12 mouse cellular contexts compared by ENCODE assay signal in the genomic region with DNA sequence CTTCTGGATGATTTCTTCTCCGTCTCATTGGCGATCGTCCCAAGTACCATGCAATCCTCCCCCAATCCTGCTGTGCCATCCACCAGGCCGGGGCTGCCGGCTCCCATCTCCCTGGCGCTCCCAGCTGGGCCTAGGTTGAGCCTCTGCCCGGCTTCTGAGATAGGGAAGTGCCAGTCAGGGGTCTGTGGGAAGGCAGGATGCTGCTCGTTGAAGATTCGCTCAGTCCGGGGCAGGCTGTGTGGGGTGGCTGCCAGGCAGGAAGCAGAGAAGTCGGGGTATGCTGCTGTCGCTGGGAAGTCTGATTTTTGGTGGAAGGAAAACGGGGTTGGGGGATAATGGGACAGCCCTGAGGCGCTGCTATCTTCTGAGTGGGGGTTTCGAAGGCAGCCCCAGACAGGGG. TPM values are rescaled to one million over a fixed set of nuclear protein-coding genes. Genes with fewer than 3 reads are reported as not detected.
DNase-seq lines count a peak whose midpoint lies in the region; ATAC-seq and TF ChIP-seq lines count a peak whose summit lies in the region.
"Had no signal": no experiment of that assay in that cellular context is flagged by ENCODE, and none has a peak within 500 bp of the region (broad histone marks: within the 10 kb centered on the region; RNA-seq: fewer than 3 reads in every experiment).

No protein-coding gene starts in this region.

- peak overlapping the region; percentile 57 for H3K4me2 ChIP-seq in lung, embryonic 14.5 days
- H3K4me2 ChIP-seq in heart, embryonic 11.5 days, result peak overlapping the region; percentile 52
- 0 out of 2 replicates have a peak overlapping the region, but pooled peaks have one; percentile 17 for H3K4me2 ChIP-seq in intestine, postnatal 0 days (replicated peaks; ENCODE audit: low read depth)
- H3K4me2 ChIP-seq: forebrain, embryonic 12.5 days had no signal

- no peak for TF ChIP-seq CTCF in lung, embryonic 14.5 days (IDR thresholded peaks at IDR 0.05; ENCODE audit: low read depth)
- TF ChIP-seq CTCF in intestine, postnatal 0 days (IDR thresholded peaks at IDR 0.05; ENCODE audit: low read depth), result no peak

- WGBS in lung, embryonic 14.5 days, result 18% methylated on average over 15 of the region's 15 CpGs
- WGBS in heart, embryonic 11.5 days (ENCODE audit: insufficient replicate concordance), result 30% methylated on average over 15 of the region's 15 CpGs
- 45% methylated on average over 15 of the region's 15 CpGs for WGBS in intestine, postnatal 0 days

- peak overlapping the region; percentile 25 for H3K4me3 ChIP-seq in lung, embryonic 14.5 days (ENCODE audit: low read depth, low read length)
- H3K4me3 ChIP-seq in heart, embryonic 11.5 days (ENCODE audit: low read depth, low read length), result peak overlapping the region; percentile 26
- no peak overlapping the region for H3K4me3 ChIP-seq in intestine, postnatal 0 days (ENCODE audit: low read depth, low read length)
- H3K4me3 ChIP-seq: forebrain, embryonic 12.5 days had no signal

- 0 out of 2 replicates have a peak, but pooled peaks cover 5% of the 10 kb centered on the region for H3K27me3 ChIP-seq in lung, embryonic 14.5 days (ENCODE audit: insufficient read depth, low read length)
- peaks cover 9% of the 10 kb centered on the region; the same call in 1 of the 2 replicates for H3K27me3 ChIP-seq in heart, embryonic 11.5 days (ENCODE audit: control insufficient read depth, insufficient read depth, low read length)
- H3K27me3 ChIP-seq in intestine, postnatal 0 days (replicated peaks; ENCODE audit: control insufficient read depth, insufficient read depth, low read length), result peaks cover 21% of the 10 kb centered on the region

- peak overlapping the region; percentile 40 for H3K9ac ChIP-seq in lung, embryonic 14.5 days
- H3K9ac ChIP-seq in heart, embryonic 11.5 days (ENCODE audit: low read depth, low read length), result peak overlapping the region; percentile 63
- no peak overlapping the region for H3K9ac ChIP-seq in intestine, postnatal 0 days (ENCODE audit: low read depth, low read length)
- H3K9ac ChIP-seq: forebrain, embryonic 12.5 days had no signal

- no peaks in the 10 kb centered on the region for H3K36me3 ChIP-seq in lung, embryonic 14.5 days (ENCODE audit: insufficient read depth)
- H3K36me3 ChIP-seq in heart, embryonic 11.5 days (ENCODE audit: control insufficient read depth, insufficient read depth, low read length), result no peaks in the 10 kb centered on the region
- H3K36me3 ChIP-seq in intestine, postnatal 0 days (ENCODE audit: control insufficient read depth, insufficient read depth), result no peaks in the 10 kb centered on the region
- H3K36me3 ChIP-seq: forebrain, embryonic 12.5 days had no signal

- peak; percentile 61 for DNase-seq in lung, embryonic 14.5 days
- DNase-seq in lung, postnatal 25 days (ENCODE audit: low spot score), result no peak
- peak; percentile 72 for DNase-seq in lung, postnatal 10 days
- no peak for DNase-seq in adrenal gland, adult 8-10 months
- DNase-seq in left cerebral cortex, adult 11 months (ENCODE audit: low spot score), result no peak
- DNase-seq: adrenal gland, postnatal 25 days; cerebellum, adult 9-11 months; layer of hippocampus, postnatal 36 days had no signal

- peaks cover 29% of the 10 kb centered on the region for H3K4me1 ChIP-seq in lung, embryonic 14.5 days (ENCODE audit: insufficient read depth)
- H3K4me1 ChIP-seq in heart, embryonic 11.5 days (ENCODE audit: control insufficient read depth, insufficient read depth, low read length), result peaks cover 20% of the 10 kb centered on the region
- H3K4me1 ChIP-seq in intestine, postnatal 0 days (replicated peaks; ENCODE audit: control insufficient read depth, insufficient read depth, low read length), result 0 out of 2 replicates have a peak, but pooled peaks cover 4% of the 10 kb centered on the region

- peak overlapping the region; percentile 36; the same call in 1 of the 2 replicates for H3K27ac ChIP-seq in lung, embryonic 14.5 days (ENCODE audit: low read depth)
- H3K27ac ChIP-seq in heart, embryonic 11.5 days (ENCODE audit: low read depth, low read length), result peak overlapping the region; percentile 50
- no peak overlapping the region for H3K27ac ChIP-seq in intestine, postnatal 0 days (ENCODE audit: low read depth, low read length)
- H3K27ac ChIP-seq: forebrain, embryonic 12.5 days had no signal

- H3K9me3 ChIP-seq in lung, embryonic 14.5 days (ENCODE audit: low read depth, low read length), result no peaks in the 10 kb centered on the region
- H3K9me3 ChIP-seq in heart, embryonic 11.5 days (replicated peaks; ENCODE audit: control insufficient read depth, low read length), result no peaks in the 10 kb centered on the region
- no peaks in the 10 kb centered on the region for H3K9me3 ChIP-seq in intestine, postnatal 0 days (ENCODE audit: control insufficient read depth)
- H3K9me3 ChIP-seq: forebrain, embryonic 12.5 days had no signal

- peak; percentile 29; the same call in 1 of the 2 replicates for ATAC-seq in lung, embryonic 14.5 days (ENCODE audit: insufficient read depth)
- ATAC-seq in heart, embryonic 11.5 days (replicated peaks; ENCODE audit: insufficient number of reproducible peaks, low FRiP score, low TSS enrichment), result no peak
- no peak for ATAC-seq in intestine, postnatal 0 days

RNA-seq across cellular contexts. Expression of a gene that starts 0.6 kb away (rescaled TPM):
- 7.9 and 9.3 TPM in 2 replicates for polyA plus RNA-seq in lung, embryonic 14.5 days (2014; fragmentation: Nextera tagmentation; extraction: Ambion mirVana)
- 13.2 and 14.5 TPM in 2 replicates for polyA plus RNA-seq in heart, embryonic 11.5 days (2014; fragmentation: Nextera tagmentation; extraction: Ambion mirVana)
- 3.8 and 4.1 TPM in 2 replicates for polyA plus RNA-seq in intestine, postnatal 0 days (2015; fragmentation: Nextera tagmentation; extraction: Ambion mirVana)
- 1 to 10 TPM; 1.9 to 6.5 (median 4.1) TPM for total RNA-seq in adrenal gland, adult 8-10 months (2022)
- total RNA-seq: MEL had no signal

Comparison
In these comparisons a context has a peak if more than half of its experiments do, and no peak if none do; other contexts are left out.
1. DNase-seq: peak in lung, embryonic 14.5 days (single experiment) and lung, postnatal 10 days (single experiment); none in lung, postnatal 25 days (single experiment), adrenal gland, adult 8-10 months (single experiment) and left cerebral cortex, adult 11 months (single experiment).
2. Peak in every context shown above with its lines, with median percentiles within 50 percentile points of each other: H3K4me2 ChIP-seq.